Mouse (Mus musculus): Measurements from ENCODE around the gene Limch1. TPM values are rescaled to one million over a fixed set of nuclear protein-coding genes. Genes with fewer than 3 reads are reported as not detected.

Limch1 gene
- polyA plus RNA-seq, 1 experiment = 15.7 TPM

GRCm38 (mm10) chr5:66757706-66758237 lies 12.1 kb downstream of the Limch1 start:
- Histone ChIP-seq H3K27ac (ENCODE audit: insufficient read depth, low read length) (no peak overlapping the region), H3K4me1 (ENCODE audit: control insufficient read depth, insufficient read depth, low read length) (no peaks in the 10 kb centered on the region), H3K9ac (ENCODE audit: low read depth, poor library complexity, severe bottlenecking) (no peak overlapping the region), H3K4me3 (ENCODE audit: low read depth, low read length) (no peak overlapping the region), H3K9me3 (replicated peaks; ENCODE audit: control insufficient read depth, insufficient read depth, low read length, poor library complexity, severe bottlenecking) (no peaks in the 10 kb centered on the region), H3K27me3 (ENCODE audit: control insufficient read depth, insufficient read depth, low read length, poor library complexity, severe bottlenecking) (no peaks in the 10 kb centered on the region), H3K36me3 (ENCODE audit: control insufficient read depth, insufficient read depth, low read length, poor library complexity, severe bottlenecking) (no peaks in the 10 kb centered on the region)
- TF ChIP-seq POLR2A (IDR thresholded peaks at IDR 0.05; ENCODE audit: insufficient read depth, low read length) (no peak), EP300 (IDR thresholded peaks at IDR 0.05; ENCODE audit: insufficient read depth, low read depth, low read length) (no peak), CTCF (IDR thresholded peaks at IDR 0.05; ENCODE audit: low read depth, low read length) (no peak)

- Histone ChIP-seq H3K36me3 (ENCODE audit: control insufficient read depth, insufficient read depth, low read length, poor library complexity, severe bottlenecking) (no peaks in the 10 kb centered on the region), H3K27ac (ENCODE audit: insufficient read depth, low read length) (no peak overlapping the region), H3K4me1 (ENCODE audit: control insufficient read depth, insufficient read depth, low read length) (no peaks in the 10 kb centered on the region), H3K9ac (ENCODE audit: low read depth, poor library complexity, severe bottlenecking) (no peak overlapping the region), H3K4me3 (ENCODE audit: low read depth, low read length) (no peak overlapping the region), H3K27me3 (ENCODE audit: control insufficient read depth, insufficient read depth, low read length, poor library complexity, severe bottlenecking) (no peaks in the 10 kb centered on the region), H3K9me3 (replicated peaks; ENCODE audit: control insufficient read depth, insufficient read depth, low read length, poor library complexity, severe bottlenecking) (no peaks in the 10 kb centered on the region)
- TF ChIP-seq CTCF (IDR thresholded peaks at IDR 0.05; ENCODE audit: low read depth, low read length) (no peak), POLR2A (IDR thresholded peaks at IDR 0.05; ENCODE audit: insufficient read depth, low read length) (no peak), EP300 (IDR thresholded peaks at IDR 0.05; ENCODE audit: insufficient read depth, low read depth, low read length) (no peak)
Measured at GRCm38 (mm10) chr5:66759354-66759753, 13.7 kb downstream of the Limch1 start.

- H3K4me1 ChIP-seq (ENCODE audit: control insufficient read depth, insufficient read depth, low read length) = no peaks in the 10 kb centered on the region
- no peaks in the 10 kb centered on the region for H3K27me3 ChIP-seq (ENCODE audit: control insufficient read depth, insufficient read depth, low read length, poor library complexity, severe bottlenecking)
- TF ChIP-seq EP300 (IDR thresholded peaks at IDR 0.05; ENCODE audit: insufficient read depth, low read depth, low read length) (no peak), POLR2A (IDR thresholded peaks at IDR 0.05; ENCODE audit: insufficient read depth, low read length) (no peak), CTCF (IDR thresholded peaks at IDR 0.05; ENCODE audit: low read depth, low read length) (no peak)
- H3K9ac ChIP-seq (ENCODE audit: low read depth, poor library complexity, severe bottlenecking) = no peak overlapping the region
- no peaks in the 10 kb centered on the region for H3K36me3 ChIP-seq (ENCODE audit: control insufficient read depth, insufficient read depth, low read length, poor library complexity, severe bottlenecking)
- H3K4me3 ChIP-seq (ENCODE audit: low read depth, low read length) = no peak overlapping the region
- H3K9me3 ChIP-seq (replicated peaks; ENCODE audit: control insufficient read depth, insufficient read depth, low read length, poor library complexity, severe bottlenecking) = no peaks in the 10 kb centered on the region
- no peak overlapping the region for H3K27ac ChIP-seq (ENCODE audit: insufficient read depth, low read length)
Measured at GRCm38 (mm10) chr5:66760747-66761146, 15.1 kb downstream of the Limch1 start.

GRCm38 (mm10) chr5:66762006-66762405 lies 16.4 kb downstream of the Limch1 start:
- Histone ChIP-seq H3K27me3 (ENCODE audit: control insufficient read depth, insufficient read depth, low read length, poor library complexity, severe bottlenecking) (no peaks in the 10 kb centered on the region), H3K36me3 (ENCODE audit: control insufficient read depth, insufficient read depth, low read length, poor library complexity, severe bottlenecking) (no peaks in the 10 kb centered on the region), H3K9me3 (replicated peaks; ENCODE audit: control insufficient read depth, insufficient read depth, low read length, poor library complexity, severe bottlenecking) (no peaks in the 10 kb centered on the region), H3K4me3 (ENCODE audit: low read depth, low read length) (no peak overlapping the region), H3K4me1 (ENCODE audit: control insufficient read depth, insufficient read depth, low read length) (no peaks in the 10 kb centered on the region), H3K27ac (ENCODE audit: insufficient read depth, low read length) (no peak overlapping the region), H3K9ac (ENCODE audit: low read depth, poor library complexity, severe bottlenecking) (no peak overlapping the region)
- TF ChIP-seq CTCF (IDR thresholded peaks at IDR 0.05; ENCODE audit: low read depth, low read length) (no peak), POLR2A (IDR thresholded peaks at IDR 0.05; ENCODE audit: insufficient read depth, low read length) (no peak), EP300 (IDR thresholded peaks at IDR 0.05; ENCODE audit: insufficient read depth, low read depth, low read length) (no peak)

- H3K4me3 ChIP-seq (ENCODE audit: low read depth, low read length) = no peak overlapping the region
- H3K36me3 ChIP-seq (ENCODE audit: control insufficient read depth, insufficient read depth, low read length, poor library complexity, severe bottlenecking) = no peaks in the 10 kb centered on the region
- no peaks in the 10 kb centered on the region for H3K4me1 ChIP-seq (ENCODE audit: control insufficient read depth, insufficient read depth, low read length)
- H3K9me3 ChIP-seq (replicated peaks; ENCODE audit: control insufficient read depth, insufficient read depth, low read length, poor library complexity, severe bottlenecking) = no peaks in the 10 kb centered on the region
- no peaks in the 10 kb centered on the region for H3K27me3 ChIP-seq (ENCODE audit: control insufficient read depth, insufficient read depth, low read length, poor library complexity, severe bottlenecking)
- H3K27ac ChIP-seq (ENCODE audit: insufficient read depth, low read length) = no peak overlapping the region
- TF ChIP-seq EP300 (IDR thresholded peaks at IDR 0.05; ENCODE audit: insufficient read depth, low read depth, low read length) = no peak
- TF ChIP-seq CTCF (IDR thresholded peaks at IDR 0.05; ENCODE audit: low read depth, low read length) = no peak
- no peak for TF ChIP-seq POLR2A (IDR thresholded peaks at IDR 0.05; ENCODE audit: insufficient read depth, low read length)
- no peak overlapping the region for H3K9ac ChIP-seq (ENCODE audit: low read depth, poor library complexity, severe bottlenecking)
Measured at GRCm38 (mm10) chr5:66764129-66764528, 18.5 kb downstream of the Limch1 start.

- H3K4me3 ChIP-seq (ENCODE audit: low read depth, low read length) = no peak overlapping the region
Measured at GRCm38 (mm10) chr5:66765911-66766310, 20.3 kb downstream of the Limch1 start.

More at GRCm38 (mm10) chr5:66765911-66766310, 20.3 kb downstream of the Limch1 start:
- TF ChIP-seq EP300 (IDR thresholded peaks at IDR 0.05; ENCODE audit: insufficient read depth, low read depth, low read length) (no peak), POLR2A (IDR thresholded peaks at IDR 0.05; ENCODE audit: insufficient read depth, low read length) (no peak), CTCF (IDR thresholded peaks at IDR 0.05; ENCODE audit: low read depth, low read length) (no peak)
- Histone ChIP-seq H3K9ac (ENCODE audit: low read depth, poor library complexity, severe bottlenecking) (no peak overlapping the region), H3K36me3 (ENCODE audit: control insufficient read depth, insufficient read depth, low read length, poor library complexity, severe bottlenecking) (no peaks in the 10 kb centered on the region), H3K9me3 (replicated peaks; ENCODE audit: control insufficient read depth, insufficient read depth, low read length, poor library complexity, severe bottlenecking) (no peaks in the 10 kb centered on the region), H3K4me1 (ENCODE audit: control insufficient read depth, insufficient read depth, low read length) (no peaks in the 10 kb centered on the region), H3K27ac (ENCODE audit: insufficient read depth, low read length) (no peak overlapping the region), H3K27me3 (ENCODE audit: control insufficient read depth, insufficient read depth, low read length, poor library complexity, severe bottlenecking) (no peaks in the 10 kb centered on the region)
